Mouse (Mus musculus) lung, adult 2 months (tissue): ENCODE data around the gene Klhl32. TPM values are rescaled to one million over a fixed set of nuclear protein-coding genes. Genes with fewer than 3 reads are reported as not detected.

Experiments used
- DNase-seq: peaks from one replicate; pipeline ENCODE4 v3.0.0; 2022
- H3K4me1 ChIP-seq: fragments of 200-500 bp; 2 replicates; pipeline ENCODE4 v1.6.1; 2011; ENCODE audit warnings: low read length; ENCODE audit not compliant: control insufficient read depth, insufficient read depth
- H3K4me3 ChIP-seq: fragments of 200-500 bp; replicated peaks from 2 replicates; pipeline ENCODE3; 2011; ENCODE audit warnings: low read depth, mild to moderate bottlenecking, control low read depth, low read length; ENCODE audit errors: extremely low read depth
- CTCF ChIP-seq: fragments of 200-500 bp; IDR thresholded peaks from 2 replicates; pipeline ENCODE4 v1.5.1; 2011; ENCODE audit warnings: mild to moderate bottlenecking, low read length, control low read depth; ENCODE audit not compliant: insufficient read depth
- POLR2A ChIP-seq: fragments of 200-500 bp; IDR thresholded peaks from 2 replicates; pipeline ENCODE4 v1.6.1; 2011; ENCODE audit warnings: low read depth, mild to moderate bottlenecking, control low read depth, low read length, borderline replicate concordance; ENCODE audit errors: extremely low read depth
- WGBS: fragments of 180-500 bp; shearing (Covaris S2); methylation state at CpG from one replicate; pipeline ENCODE4 v1.1.7; 2018; 5-methylcytosine and 5-hydroxymethylcytosine counted together
- polyA plus RNA-seq: library from polyadenylated mRNA; depleted of rRNA; stranded (reverse); fragments of >200 nt; gene quantifications from 2 replicates; pipeline ENCODE4 v1.2.3, GENCODE M21; 2012

Gene Klhl32
- polyA plus RNA-seq, 1 experiment = 1.1 TPM

- Histone ChIP-seq H3K4me1 (no peaks in the 10 kb centered on the region), H3K4me3 (no peak overlapping the region)
- no peak for DNase-seq
- TF ChIP-seq CTCF (no peak), POLR2A (no peak)
- WGBS = 62% methylated on average over 9 of the region's 9 CpGs
These were observed 229.3 kb downstream of the Klhl32 start for GRCm38 (mm10) chr4:24621422-24622187.

GRCm38 (mm10) chr4:24620440-24620839, 230.5 kb downstream of the Klhl32 start:
- no peak for TF ChIP-seq POLR2A
- no peak for TF ChIP-seq CTCF
- DNase-seq = no peak
- Histone ChIP-seq H3K4me3 (no peak overlapping the region), H3K4me1 (no peaks in the 10 kb centered on the region)
- WGBS = 57% methylated on average over 5 of the region's 5 CpGs

- DNase-seq = no peak
- 44% methylated on average over 6 of the region's 6 CpGs for WGBS
- no peak for TF ChIP-seq CTCF
- no peak for TF ChIP-seq POLR2A
- Histone ChIP-seq H3K4me3 (no peak overlapping the region), H3K4me1 (no peaks in the 10 kb centered on the region)
These were observed 230.9 kb downstream of the Klhl32 start for GRCm38 (mm10) chr4:24620005-24620404.

GRCm38 (mm10) chr4:24609564-24609963, 241.4 kb downstream of the Klhl32 start:
- 99% methylated on average over 2 of the region's 2 CpGs for WGBS
- TF ChIP-seq CTCF (no peak), POLR2A (no peak)
- Histone ChIP-seq H3K4me1 (no peaks in the 10 kb centered on the region), H3K4me3 (no peak overlapping the region)
- DNase-seq = no peak

- H3K4me3 ChIP-seq = no peak overlapping the region
- H3K4me1 ChIP-seq = no peaks in the 10 kb centered on the region
- DNase-seq = no peak
- TF ChIP-seq POLR2A (no peak), CTCF (no peak)
- WGBS = 86% methylated on average over 3 of the region's 3 CpGs
These were observed 241.8 kb downstream of the Klhl32 start for GRCm38 (mm10) chr4:24609085-24609484.

- no peak for TF ChIP-seq CTCF
- no peak for TF ChIP-seq POLR2A
- WGBS = 92% methylated on average over 6 of the region's 6 CpGs
- DNase-seq = no peak
- Histone ChIP-seq H3K4me1 (no peaks in the 10 kb centered on the region), H3K4me3 (no peak overlapping the region)
These were observed 249.2 kb downstream of the Klhl32 start for GRCm38 (mm10) chr4:24601711-24602110.

GRCm38 (mm10) chr4:24598637-24599036, 252.3 kb downstream of the Klhl32 start:
- WGBS = 71% methylated on average over 1 of the region's 1 CpGs
- TF ChIP-seq POLR2A (no peak), CTCF (no peak)
- H3K4me3 ChIP-seq = no peak overlapping the region
- no peaks in the 10 kb centered on the region for H3K4me1 ChIP-seq
- DNase-seq = no peak

- WGBS = 79% methylated on average over 6 of the region's 6 CpGs
- Histone ChIP-seq H3K4me3 (no peak overlapping the region), H3K4me1 (no peaks in the 10 kb centered on the region)
- no peak for TF ChIP-seq CTCF
- no peak for TF ChIP-seq POLR2A
- no peak for DNase-seq
These were observed 253.8 kb downstream of the Klhl32 start for GRCm38 (mm10) chr4:24596942-24597611.

- no peak for DNase-seq
- H3K4me3 ChIP-seq = no peak overlapping the region
- TF ChIP-seq POLR2A (no peak), CTCF (no peak)
- H3K4me1 ChIP-seq = no peaks in the 10 kb centered on the region
These were observed 256.1 kb downstream of the Klhl32 start for GRCm38 (mm10) chr4:24594824-24595223.

GRCm38 (mm10) chr4:24583997-24584396, 266.9 kb downstream of the Klhl32 start:
- Histone ChIP-seq H3K4me1 (no peaks in the 10 kb centered on the region), H3K4me3 (no peak overlapping the region)
- DNase-seq = no peak
- 90% methylated on average over 3 of the region's 3 CpGs for WGBS
- TF ChIP-seq POLR2A (no peak), CTCF (no peak)
